Mouse (Mus musculus): Measurements from ENCODE around the gene Ano10.

- TF ChIP-seq POLR2A (IDR thresholded peaks at IDR 0.05; ENCODE audit: borderline replicate concordance, insufficient read depth, low read length), result no peak
- no peak for TF ChIP-seq CTCF (IDR thresholded peaks at IDR 0.05; ENCODE audit: borderline replicate concordance, insufficient read depth, low read depth, low read length)
Measured at GRCm38 (mm10) chr9:122244800-122245165, 49.4 kb downstream of the Ano10 start.

Data from cerebellum, adult 2 months (tissue).